Mouse (Mus musculus): Measurements from ENCODE around the gene Acta2.

DNA sequence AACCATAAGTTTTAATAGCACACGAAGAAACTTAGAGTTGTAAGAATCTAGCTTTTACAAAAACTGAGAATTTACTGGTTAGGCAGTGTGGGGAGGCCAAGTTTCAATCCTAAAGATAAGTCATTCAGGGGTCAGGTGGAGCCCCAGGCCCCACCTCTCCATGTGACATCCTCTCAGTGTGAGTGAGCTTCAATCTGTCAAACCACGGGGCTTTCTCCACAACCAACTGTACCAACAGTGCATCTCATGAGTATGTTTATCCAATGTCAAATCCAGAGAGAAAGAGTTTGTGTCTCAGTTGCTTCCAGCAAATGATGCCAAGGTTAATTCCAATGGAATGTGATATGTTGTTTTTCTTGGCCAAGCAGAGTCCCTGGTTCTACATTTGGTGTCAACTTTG lies 29.4 kb upstream of the Acta2 start:
- TF ChIP-seq CTCF (IDR thresholded peaks at IDR 0.05; ENCODE audit: borderline replicate concordance, control insufficient read depth, extremely low read depth, insufficient read depth, low read length, poor library complexity) (no peak), POLR2A (IDR thresholded peaks at IDR 0.05; ENCODE audit: control insufficient read depth, extremely low read depth, insufficient read depth, low read length, poor library complexity) (no peak)
